ENCODE assay signal across 8 mouse cellular contexts in the genomic region with DNA sequence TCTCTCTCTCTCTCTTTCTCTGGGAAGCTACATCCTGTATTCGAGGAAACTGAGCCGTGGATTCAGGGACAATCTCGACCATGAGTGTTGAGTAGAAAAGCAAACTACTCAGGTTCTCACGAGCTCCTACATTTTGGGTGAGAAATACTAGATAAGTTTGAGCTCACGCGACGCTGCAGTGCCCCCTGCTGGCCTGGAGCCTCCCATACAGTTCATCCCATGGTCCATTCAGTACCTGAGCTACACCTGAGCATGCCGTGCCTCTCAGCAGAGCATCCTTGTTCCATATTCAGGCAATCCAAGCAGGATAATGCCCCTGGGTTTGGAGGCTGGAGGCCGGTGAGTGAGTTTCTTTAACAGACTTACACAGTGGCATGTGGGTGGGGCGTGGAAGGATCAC. TPM values are rescaled to one million over a fixed set of nuclear protein-coding genes. Genes with fewer than 3 reads are reported as not detected.
DNase-seq lines count a peak whose midpoint lies in the region; ATAC-seq and TF ChIP-seq lines count a peak whose summit lies in the region.

No protein-coding gene starts in this region.

- H3K9me3 ChIP-seq in liver, embryonic 12.5 days (replicated peaks), result no peaks in the 10 kb centered on the region
- H3K9me3 ChIP-seq in forebrain, embryonic 14.5 days (replicated peaks; ENCODE audit: control insufficient read depth, low read length), result no peaks in the 10 kb centered on the region

- no peak overlapping the region for H3K27ac ChIP-seq in liver, adult 2 months (replicated peaks; ENCODE audit: insufficient read depth, low read depth, low read length)
- H3K27ac ChIP-seq in liver, embryonic 12.5 days, result no peak overlapping the region
- H3K27ac ChIP-seq in forebrain, embryonic 14.5 days (ENCODE audit: low read depth, low read length), result no peak overlapping the region

- WGBS in liver, adult 2 months, result 8% methylated on average over 10 of the region's 10 CpGs
- WGBS in liver, embryonic 12.5 days (ENCODE audit: insufficient replicate concordance), result 17% methylated on average over 10 of the region's 10 CpGs
- WGBS in forebrain, embryonic 14.5 days, result 19% methylated on average over 10 of the region's 10 CpGs

- peak; percentile 98 for TF ChIP-seq CTCF in liver, adult 2 months (IDR thresholded peaks at IDR 0.05; ENCODE audit: low read depth, low read length)

- no peak overlapping the region for H3K4me3 ChIP-seq in liver, adult 2 months (ENCODE audit: insufficient read depth, low read depth, low read length)
- H3K4me3 ChIP-seq in liver, embryonic 12.5 days, result no peak overlapping the region
- no peak overlapping the region for H3K4me3 ChIP-seq in forebrain, embryonic 14.5 days (ENCODE audit: low read depth, low read length)

- H3K36me3 ChIP-seq in liver, adult 2 months (ENCODE audit: control insufficient read depth, insufficient read depth, low read length), result no peaks in the 10 kb centered on the region
- H3K36me3 ChIP-seq in liver, embryonic 12.5 days, result no peaks in the 10 kb centered on the region
- no peaks in the 10 kb centered on the region for H3K36me3 ChIP-seq in forebrain, embryonic 14.5 days (ENCODE audit: control insufficient read depth, insufficient read depth, low read length)

- DNase-seq in liver, adult 2 months (ENCODE audit: extremely low read depth, low read depth, low spot score), result peak; percentile 56
- DNase-seq in c-Kit-positive CD71-positive TER-119-negative erythroid progenitor cells, embryonic 14.5 days (ENCODE audit: low read depth), result peak; percentile 28
- peak; percentile 68 for DNase-seq in forebrain, embryonic 14.5 days (ENCODE audit: low spot score)
- DNase-seq in lung, adult 18-20 months, result peak; percentile 33
- DNase-seq in ovary, postnatal 14 days (ENCODE audit: low spot score), result peak; percentile 61
- DNase-seq in thymus, postnatal 14 days, result peak; percentile 75

- H3K27me3 ChIP-seq in liver, adult 2 months (ENCODE audit: control insufficient read depth, insufficient read depth, low read length), result no peaks in the 10 kb centered on the region
- no peaks in the 10 kb centered on the region for H3K27me3 ChIP-seq in liver, embryonic 12.5 days (replicated peaks)
- H3K27me3 ChIP-seq in forebrain, embryonic 14.5 days (replicated peaks; ENCODE audit: control insufficient read depth, insufficient read depth, low read length), result no peaks in the 10 kb centered on the region

- no peaks in the 10 kb centered on the region for H3K79me2 ChIP-seq in liver, adult 2 months (ENCODE audit: control insufficient read depth, insufficient read depth, low read length)

- no peaks in the 10 kb centered on the region for H3K4me1 ChIP-seq in liver, adult 2 months (ENCODE audit: control insufficient read depth, insufficient read depth, low read length)
- no peaks in the 10 kb centered on the region for H3K4me1 ChIP-seq in liver, embryonic 12.5 days
- no peaks in the 10 kb centered on the region for H3K4me1 ChIP-seq in forebrain, embryonic 14.5 days (ENCODE audit: control insufficient read depth, insufficient read depth, low read length)

- no peak for ATAC-seq in liver, embryonic 12.5 days
- peak; percentile 37; the same call in 1 of the 2 replicates for ATAC-seq in forebrain, embryonic 14.5 days
- ATAC-seq in inflammation-experienced regulatory T-cells, adult 6 months, result peak; percentile 52

- no peak overlapping the region for H3K9ac ChIP-seq in liver, adult 2 months (ENCODE audit: low read depth, low read length)
- no peak overlapping the region for H3K9ac ChIP-seq in liver, embryonic 12.5 days
- no peak overlapping the region for H3K9ac ChIP-seq in forebrain, embryonic 14.5 days (ENCODE audit: low read length)

- H3K4me2 ChIP-seq in liver, embryonic 12.5 days, result no peak overlapping the region
- no peak overlapping the region for H3K4me2 ChIP-seq in forebrain, embryonic 14.5 days (ENCODE audit: low read length)

- TF ChIP-seq POLR2A in liver, adult 2 months (IDR thresholded peaks at IDR 0.05; ENCODE audit: extremely low read depth, insufficient read depth, low read length), result no peak

RNA-seq across cellular contexts. Expression of a gene that starts 22.9 kb away (rescaled TPM):
- 9.5 and 9.6 TPM in 2 replicates for total RNA-seq in liver, adult 2 months (2014; rRNA removed)
- polyA plus RNA-seq in liver, adult 2 months (2012; rRNA removed), result 8.3 and 8.5 TPM in 2 replicates
- polyA plus RNA-seq in liver, embryonic 12.5 days (2016; fragmentation: Nextera tagmentation; extraction: Ambion mirVana), result 3.8 and 4.4 TPM in 2 replicates
- 26.6 and 26.9 TPM in 2 replicates for polyA plus RNA-seq in forebrain, embryonic 14.5 days (2014; fragmentation: Nextera tagmentation; extraction: Ambion mirVana)
- 1 to 10 TPM; 3.8 to 7.0 (median 6.9) TPM for polyA plus RNA-seq in inflammation-experienced regulatory T-cells, adult 6 months (2017; shearing (Covaris generic))
